Mouse (Mus musculus) liver, embryonic 13.5 days (tissue): ENCODE measurements around the gene Aadac. TPM values are rescaled to one million over a fixed set of nuclear protein-coding genes. Genes with fewer than 3 reads are reported as not detected.
A peak's percentile ranks its signal among the peaks of the same experiment; 100 is the strongest.

Source experiments
- ATAC-seq: fragments of 200-750 bp; cut with Nextera tagmentation; 2 replicates; pipeline ENCODE4 v1.8.0; 2017; ENCODE audit warnings: low read depth, mild to moderate bottlenecking, moderate number of reproducible peaks, moderate library complexity
- DNase-seq: peaks from one replicate; pipeline ENCODE4 v3.0.0; 2022
- H3K27ac ChIP-seq: fragments of 300-500 bp; sonication (generic); 2 replicates; pipeline ENCODE4 v1.5.1; 2015; ENCODE audit warnings: moderate library complexity, mild to moderate bottlenecking, inconsistent platforms
- H3K27me3 ChIP-seq: fragments of 300-500 bp; sonication (generic); 2 replicates; pipeline ENCODE4 v1.6.1; 2015; ENCODE audit warnings: mild to moderate bottlenecking, inconsistent platforms
- H3K36me3 ChIP-seq: fragments of 300-500 bp; sonication (generic); 2 replicates; pipeline ENCODE4 v1.6.1; 2015; ENCODE audit warnings: mild to moderate bottlenecking, inconsistent platforms
- H3K4me1 ChIP-seq: fragments of 300-500 bp; sonication (generic); replicated peaks from 2 replicates; pipeline ENCODE4 v1.6.1; 2015; ENCODE audit warnings: inconsistent platforms
- H3K4me2 ChIP-seq: fragments of 300-500 bp; sonication (generic); 2 replicates; pipeline ENCODE4 v1.6.1; 2015; ENCODE audit warnings: inconsistent platforms, mild to moderate bottlenecking, moderate library complexity
- H3K4me3 ChIP-seq: fragments of 300-500 bp; sonication (generic); replicated peaks from 2 replicates; pipeline ENCODE4 v1.5.1; 2015; ENCODE audit warnings: mild to moderate bottlenecking, inconsistent platforms
- H3K9ac ChIP-seq: fragments of 300-500 bp; sonication (generic); 2 replicates; pipeline ENCODE4 v1.6.1; 2015; ENCODE audit warnings: mild to moderate bottlenecking, inconsistent platforms
- H3K9me3 ChIP-seq: fragments of 300-500 bp; sonication (generic); replicated peaks from 2 replicates; pipeline ENCODE4 v1.6.1; 2016; ENCODE audit warnings: inconsistent platforms
- WGBS: fragments of 180-500 bp; shearing (Covaris S2); methylation state at CpG from one replicate; pipeline ENCODE4 v1.1.7; 2015; ENCODE audit not compliant: insufficient replicate concordance; 5-methylcytosine and 5-hydroxymethylcytosine counted together
- polyA plus RNA-seq: library from polyadenylated mRNA; unstranded; fragments of >200 nt; fragmentation: Nextera tagmentation; extraction: Ambion mirVana; gene quantifications from 2 replicates; pipeline ENCODE4 v1.2.1, GENCODE M21; 2015

The Aadac gene
- polyA plus RNA-seq, 1 experiment from 2014 or later, result 146 TPM

DNA sequence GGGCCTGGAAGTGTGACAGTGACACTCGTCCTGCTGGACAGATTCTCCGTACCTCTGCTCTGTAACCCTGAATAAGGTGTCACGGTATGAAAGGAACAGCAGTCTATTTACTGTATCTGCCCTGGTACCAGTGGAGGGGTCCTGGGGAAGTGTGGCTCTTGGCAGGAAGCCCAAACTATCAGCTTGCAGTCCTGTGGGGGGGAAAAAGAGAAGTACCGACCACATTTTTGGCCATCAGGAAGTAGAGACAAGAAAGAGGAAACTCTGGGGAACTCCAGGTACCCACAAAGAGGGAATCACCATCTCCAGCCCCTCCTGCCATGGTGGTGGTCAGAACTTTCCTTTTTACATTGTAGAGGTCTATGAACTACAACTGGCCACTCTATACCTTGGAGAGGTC lies 55.1 kb downstream of the Aadac start:
- Histone ChIP-seq H3K9ac (no peak overlapping the region), H3K4me3 (no peak overlapping the region), H3K27me3 (no peaks in the 10 kb centered on the region), H3K27ac (no peak overlapping the region), H3K36me3 (no peaks in the 10 kb centered on the region), H3K4me2 (no peak overlapping the region), H3K4me1 (no peaks in the 10 kb centered on the region), H3K9me3 (no peaks in the 10 kb centered on the region)
- DNase-seq (peak; percentile 1), ATAC-seq (no peak)
- WGBS, result 23% methylated on average over 4 of the region's 4 CpGs

DNA sequence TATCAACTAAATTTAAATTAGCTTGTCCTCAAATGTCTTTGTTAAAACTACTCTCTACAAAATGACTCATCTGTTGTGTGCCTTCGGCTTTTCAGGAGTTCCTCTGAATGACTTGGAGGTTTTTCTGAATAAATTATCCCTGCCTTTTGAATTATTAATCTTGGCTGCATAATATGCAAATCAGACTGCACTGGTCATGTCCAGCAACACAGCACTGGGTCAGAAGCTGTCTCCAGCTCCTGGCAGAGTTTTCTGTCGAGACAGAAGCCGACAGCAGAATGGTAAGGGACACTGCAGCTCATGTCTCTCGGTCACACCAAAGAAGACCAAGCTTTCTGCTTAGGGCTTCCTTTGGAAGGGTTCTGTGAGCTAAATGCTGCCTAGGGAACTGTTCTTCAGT lies 56.1 kb downstream of the Aadac start, which contains the start of gene Sucnr1:
Sucnr1 (plus strand) TSS at position 222 of the 400 bp plus-strand sequence.
- Histone ChIP-seq H3K27me3 (no peaks in the 10 kb centered on the region), H3K36me3 (no peaks in the 10 kb centered on the region), H3K4me1 (no peaks in the 10 kb centered on the region), H3K4me3 (no peak within 1 kb of the TSS), H3K9ac (no peak within 1 kb of the TSS), H3K27ac (no peak within 1 kb of the TSS), H3K4me2 (no peak within 1 kb of the TSS), H3K9me3 (no peaks in the 10 kb centered on the region)
- WGBS, result 34% methylated on average over 4 of the region's 4 CpGs
- ATAC-seq (no peak), DNase-seq (no peak)

DNA sequence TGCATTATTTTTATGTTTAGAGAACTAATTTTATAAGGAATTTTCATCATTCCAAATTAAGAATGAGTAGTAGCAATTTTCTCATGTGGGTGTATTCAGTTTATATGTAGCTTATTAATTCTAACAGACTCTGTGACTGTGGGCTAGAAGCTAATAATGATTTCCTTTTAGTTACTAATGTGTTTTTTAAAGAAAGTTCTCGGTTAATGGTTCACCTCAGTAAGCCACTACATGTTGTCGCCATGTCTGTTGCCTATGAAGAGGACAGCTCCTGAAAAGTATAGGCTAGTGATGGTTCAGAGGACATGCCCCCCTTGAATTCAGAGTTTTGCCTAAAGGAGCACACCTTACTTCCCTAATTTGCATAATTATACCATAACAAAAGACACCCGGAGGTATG lies 57.2 kb downstream of the Aadac start:
- Histone ChIP-seq H3K27ac (no peak overlapping the region), H3K4me2 (no peak overlapping the region), H3K9ac (no peak overlapping the region), H3K27me3 (no peaks in the 10 kb centered on the region), H3K4me1 (no peaks in the 10 kb centered on the region), H3K36me3 (no peaks in the 10 kb centered on the region), H3K9me3 (no peaks in the 10 kb centered on the region), H3K4me3 (no peak overlapping the region)
- DNase-seq (no peak), ATAC-seq (no peak)
- WGBS, result 78% methylated on average over 3 of the region's 3 CpGs

DNA sequence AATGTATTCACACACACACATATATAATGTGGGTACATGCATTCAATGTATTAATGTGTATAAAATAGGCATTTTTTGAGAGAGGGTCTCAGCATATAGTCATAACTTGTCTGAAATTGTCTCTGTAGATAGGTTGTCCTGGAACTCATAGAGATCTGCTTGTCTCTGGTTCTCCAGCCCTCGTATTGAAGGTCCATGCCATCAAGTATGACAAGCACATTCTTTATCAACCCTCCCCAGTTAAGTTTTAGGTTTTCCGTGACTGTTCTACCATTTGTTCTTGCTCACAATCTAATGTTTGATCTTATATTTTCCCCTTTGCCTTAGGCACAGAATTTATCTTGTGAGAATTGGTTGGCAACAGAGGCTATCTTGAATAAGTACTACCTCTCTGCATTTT lies 60.2 kb downstream of the Aadac start:
- Histone ChIP-seq H3K27me3 (no peaks in the 10 kb centered on the region), H3K9ac (no peak overlapping the region), H3K4me1 (no peaks in the 10 kb centered on the region), H3K9me3 (no peaks in the 10 kb centered on the region), H3K27ac (no peak overlapping the region), H3K4me3 (no peak overlapping the region), H3K4me2 (no peak overlapping the region), H3K36me3 (no peaks in the 10 kb centered on the region)
- ATAC-seq, result no peak
- 48% methylated on average over 2 of the region's 2 CpGs for WGBS
- no peak for DNase-seq

Other genes with a start within 250 kb of the Aadac start
- not detected in 2 replicates for gene Gm8298, start 164.7 kb upstream of the Aadac start, polyA plus RNA-seq
- gene C130079G13Rik, start 100.5 kb upstream of the Aadac start, polyA plus RNA-seq, result not detected in 2 replicates
- gene Aadacl2, start 19.0 kb upstream of the Aadac start, polyA plus RNA-seq, result not detected in 2 replicates
- 0.06 and 0.07 TPM in 2 replicates for gene Sucnr1, start 56.2 kb downstream of the Aadac start, polyA plus RNA-seq